Mouse (Mus musculus) cerebellum, adult 11 months (tissue): ENCODE measurements around the gene Prrt2.

Experiments used
- DNase-seq: peaks from one replicate; pipeline ENCODE4 v3.0.0; 2022

The Prrt2 gene

GRCm38 (mm10) chr7:127019306-127019960 lies 1.6 kb downstream of the Prrt2 start:
- DNase-seq, result peak; percentile 41

DNA sequence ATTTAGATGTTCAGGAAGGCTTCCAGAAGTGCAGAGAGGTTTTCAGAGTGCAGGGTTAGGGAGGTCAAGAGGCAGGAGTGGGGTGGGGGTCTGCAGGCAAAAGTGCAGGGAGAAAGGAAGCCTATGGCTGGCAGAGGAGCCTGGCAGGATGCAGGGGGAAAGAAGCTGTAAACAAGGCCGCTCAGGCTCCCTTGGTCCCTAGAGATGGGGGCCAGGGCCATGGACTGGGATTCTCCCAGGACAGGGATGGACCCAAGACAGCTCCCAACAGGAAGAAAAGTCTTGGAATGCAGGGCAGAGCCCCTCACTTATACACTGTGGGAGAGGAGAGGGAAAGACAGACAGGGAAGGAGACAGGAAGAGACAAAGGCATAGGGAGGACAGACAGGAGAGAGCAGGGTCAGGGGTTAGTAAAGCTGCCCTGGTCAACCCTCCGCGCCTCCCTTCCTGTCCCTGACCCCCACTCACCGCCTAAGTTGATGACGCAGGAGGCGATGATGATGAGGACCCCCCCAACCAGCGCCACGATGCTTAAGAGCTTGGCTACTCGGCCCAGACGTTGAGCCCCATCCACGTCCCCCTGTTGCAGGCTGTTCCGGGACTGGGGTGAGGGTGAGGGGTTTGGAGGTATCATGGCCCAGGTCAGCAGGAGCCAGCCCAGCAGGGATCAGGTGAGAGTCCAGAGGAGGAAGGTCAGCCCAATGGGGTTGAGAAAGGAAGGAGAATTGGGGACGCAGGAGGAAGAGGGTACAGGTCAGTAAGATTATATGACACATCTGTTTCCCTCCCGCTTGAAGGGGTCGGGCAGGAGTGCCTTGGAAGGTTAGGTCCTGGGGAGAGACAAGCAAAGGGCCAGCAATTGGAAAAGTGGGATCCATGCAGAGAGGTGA lies 2.4 kb downstream of the Prrt2 start:
- peak; percentile 45 for DNase-seq

DNA sequence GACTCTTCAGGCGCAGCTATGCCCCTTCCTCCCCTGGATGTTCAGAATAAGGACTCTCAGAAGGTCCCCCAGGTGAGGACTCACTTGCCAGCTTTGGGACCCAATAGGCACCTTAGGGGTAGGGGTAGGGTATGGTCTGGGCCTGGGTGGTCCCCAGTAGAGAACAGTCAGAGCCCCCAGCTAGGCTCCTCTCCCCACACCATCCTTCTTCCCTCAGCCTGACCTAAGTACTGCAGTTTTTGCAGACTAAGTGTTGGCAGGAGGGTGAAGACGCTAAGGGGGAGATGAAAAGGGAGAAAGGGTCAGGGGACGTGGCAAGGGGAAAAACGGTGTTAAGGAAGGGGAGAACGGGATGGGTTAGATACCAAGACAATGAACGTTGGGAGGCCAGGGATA lies 3.1 kb downstream of the Prrt2 start:
- DNase-seq, result no peak

- DNase-seq, result peak; percentile 97
Measured at GRCm38 (mm10) chr7:127016971-127017949, 3.8 kb downstream of the Prrt2 start, which contains the start of gene Pagr1a. TSS of gene Pagr1a (minus strand) at chr7:127017352.

DNA sequence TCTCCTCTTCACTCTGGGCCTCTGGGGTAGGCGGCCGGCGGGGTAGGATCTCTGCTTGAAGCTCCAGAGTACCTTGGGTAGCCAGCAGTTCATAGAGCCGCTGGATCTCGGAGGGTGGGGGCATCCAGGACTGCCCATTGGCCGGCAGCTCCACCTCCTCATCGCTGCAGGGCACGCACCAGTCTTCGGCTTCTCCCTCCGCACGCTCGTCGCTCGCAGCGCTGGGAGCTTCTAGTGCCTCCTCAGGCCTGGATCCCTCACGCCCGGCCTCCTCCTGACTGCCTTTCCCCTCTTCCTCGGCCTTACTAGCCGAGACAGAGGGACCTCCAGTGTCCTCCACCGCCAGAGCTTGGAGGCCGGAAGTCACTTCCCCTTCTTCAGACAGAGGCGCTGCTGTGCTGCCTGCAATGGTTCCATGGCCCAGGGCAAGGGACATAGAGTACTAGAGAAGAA lies 4.5 kb downstream of the Prrt2 start:
- no peak for DNase-seq

DNA sequence TGATC lies 4.7 kb downstream of the Prrt2 start, which contains the start of gene Pagr1b:
Pagr1b (minus strand) TSS at position 4 of the 5 bp plus-strand sequence.
- no peak for DNase-seq

GRCm38 (mm10) chr7:127016081-127016480 lies 4.9 kb downstream of the Prrt2 start:
- peak; percentile 69 for DNase-seq

DNA sequence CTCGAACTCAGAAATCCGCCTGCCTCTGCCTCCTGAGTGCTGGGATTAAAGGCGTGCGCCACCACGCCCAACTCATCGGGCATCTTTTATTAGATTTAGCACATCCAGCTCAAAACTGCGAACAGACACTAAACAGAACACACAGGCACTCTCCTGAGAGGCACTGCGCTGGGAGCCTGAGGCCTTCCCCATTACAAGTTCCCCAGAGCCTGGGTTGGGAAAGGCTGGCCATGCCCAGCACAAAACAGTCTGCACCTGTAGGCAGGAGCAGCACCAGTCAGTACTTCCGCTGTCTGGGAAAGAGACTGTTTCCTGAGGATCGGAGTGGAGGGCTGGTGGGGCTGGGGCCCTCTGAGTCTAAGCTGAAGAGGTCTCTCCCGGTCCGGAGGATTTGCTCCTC lies 6.0 kb downstream of the Prrt2 start:
- no peak for DNase-seq

DNA sequence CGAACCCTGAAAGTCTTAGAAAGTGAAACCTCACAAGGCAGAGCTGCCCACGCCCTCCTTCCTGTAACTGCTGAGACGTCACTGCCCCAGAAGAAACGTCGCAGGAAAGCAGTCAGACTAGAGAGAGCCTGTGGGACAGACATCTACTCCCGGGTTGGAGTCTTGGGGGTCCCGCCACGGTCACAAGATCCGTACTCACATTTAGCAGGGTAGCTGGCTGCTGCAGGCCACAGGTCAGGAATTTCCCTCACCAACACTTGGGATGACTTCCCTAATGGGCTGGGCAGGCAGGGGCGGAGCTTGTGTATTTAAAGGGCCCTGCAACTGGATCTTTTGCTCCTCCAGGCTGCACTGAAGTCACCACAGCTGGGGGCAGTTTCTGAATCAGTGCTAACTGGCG lies 6.7 kb downstream of the Prrt2 start, which contains the start of gene Mvp:
Mvp (minus strand) TSS at position 302 of the 400 bp plus-strand sequence.
- peak; percentile 63 for DNase-seq

DNA sequence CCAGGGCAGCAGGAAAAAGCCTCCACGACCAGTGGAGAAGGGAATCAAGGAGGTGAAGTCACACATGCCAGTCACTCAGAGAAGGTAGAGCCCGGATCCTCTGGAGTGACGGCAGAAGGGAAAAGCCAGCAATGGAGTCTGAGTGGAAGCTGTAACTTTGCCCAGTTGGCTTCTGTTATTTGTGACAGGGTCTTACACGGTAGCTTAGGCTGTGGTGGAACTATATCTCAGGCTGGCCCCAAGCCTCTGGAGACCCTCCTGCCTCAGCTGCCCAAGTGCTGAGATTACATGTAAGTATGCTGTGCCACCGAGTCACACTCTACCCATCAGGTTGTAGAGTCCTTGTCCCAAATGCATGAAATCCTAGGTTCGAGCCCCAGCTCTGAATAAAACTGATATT lies 7.6 kb downstream of the Prrt2 start:
- DNase-seq, result no peak

GRCm38 (mm10) chr7:127012845-127013244 lies 8.2 kb downstream of the Prrt2 start:
- no peak for DNase-seq

DNA sequence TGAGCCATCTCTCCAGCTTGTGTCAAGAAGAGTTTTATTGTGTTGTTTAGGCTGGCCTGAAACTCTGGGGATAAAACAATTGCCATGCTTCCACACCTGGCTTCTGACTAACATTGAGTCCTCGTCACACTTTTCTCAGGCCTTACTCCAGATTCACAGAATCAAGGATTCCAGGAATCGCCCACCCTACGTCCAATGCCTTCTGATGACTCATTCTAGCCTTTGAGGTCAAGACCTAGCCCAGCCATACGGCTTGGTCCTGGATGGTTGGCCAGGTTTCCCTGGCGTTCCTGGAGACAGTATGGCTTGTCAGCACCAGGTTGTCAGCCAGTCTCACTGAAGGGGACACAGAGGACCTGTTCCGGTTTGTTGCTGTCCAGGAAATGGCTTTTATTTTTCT lies 8.6 kb downstream of the Prrt2 start:
- DNase-seq, result no peak

- no peak for DNase-seq
Measured at GRCm38 (mm10) chr7:127011717-127012116, 9.3 kb downstream of the Prrt2 start.

DNA sequence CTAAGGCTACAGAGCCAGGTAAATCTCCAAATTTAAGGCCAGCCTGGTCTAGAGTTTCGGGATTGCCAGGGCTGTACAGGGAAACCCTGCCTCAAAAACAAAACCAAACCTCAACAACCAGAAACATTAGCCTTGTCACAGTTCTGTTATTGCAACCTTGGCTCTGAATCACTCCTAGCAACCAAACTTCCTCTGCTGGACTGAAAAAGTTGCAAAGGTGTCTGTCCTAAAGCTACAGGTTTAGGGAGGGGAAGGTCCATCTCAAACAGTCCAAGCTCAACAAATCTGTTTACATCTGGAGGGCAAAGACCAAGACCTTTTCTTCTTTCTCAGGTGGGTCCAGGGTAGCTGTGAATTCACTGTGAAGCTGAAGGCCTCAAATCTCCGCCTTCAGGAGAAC lies 10.0 kb downstream of the Prrt2 start:
- no peak for DNase-seq

- peak; percentile 63 for DNase-seq
Measured at GRCm38 (mm10) chr7:127009307-127010085, 11.5 kb downstream of the Prrt2 start.

DNA sequence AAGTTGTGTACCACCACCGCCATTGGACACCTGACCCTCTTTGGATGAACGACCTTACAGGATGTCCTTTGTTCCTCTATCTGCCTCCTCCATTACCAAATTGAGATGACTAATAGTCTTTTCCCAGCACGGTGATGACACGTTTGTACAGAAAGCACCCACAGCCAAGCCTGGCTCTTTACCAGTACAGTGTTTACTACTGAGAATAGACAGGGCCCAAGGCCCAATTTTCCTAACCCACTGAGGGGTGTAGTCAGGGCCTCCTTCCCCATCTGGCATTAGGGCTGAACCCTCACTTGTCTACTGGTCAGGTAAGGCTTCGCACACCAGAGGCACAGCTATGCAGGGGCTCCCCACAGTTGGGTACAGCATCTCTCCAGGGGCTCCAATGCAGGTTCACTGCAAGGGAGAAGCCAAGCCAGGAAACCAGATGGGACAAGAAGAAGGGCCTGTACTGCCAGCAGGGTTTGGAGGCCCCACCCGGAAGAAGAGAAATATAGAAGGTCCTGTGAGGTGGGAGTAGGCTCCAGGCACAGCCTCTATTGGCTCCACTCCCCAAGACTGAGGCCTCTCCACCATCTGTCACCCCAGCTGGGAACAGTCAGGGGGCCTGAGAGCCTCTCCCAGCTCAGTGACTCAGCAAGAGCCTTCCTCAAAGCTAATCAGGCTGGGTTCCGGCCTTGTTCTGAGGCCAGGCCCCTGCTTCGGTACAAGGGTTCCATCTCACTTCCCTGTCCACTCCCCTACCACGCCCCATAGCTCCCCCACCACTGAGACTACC lies 12.6 kb downstream of the Prrt2 start:
- peak; percentile 97 for DNase-seq

GRCm38 (mm10) chr7:127007313-127008024 lies 13.5 kb downstream of the Prrt2 start:
- no peak for DNase-seq

- DNase-seq, result no peak
Measured at GRCm38 (mm10) chr7:127004122-127004875, 16.7 kb downstream of the Prrt2 start.

DNA sequence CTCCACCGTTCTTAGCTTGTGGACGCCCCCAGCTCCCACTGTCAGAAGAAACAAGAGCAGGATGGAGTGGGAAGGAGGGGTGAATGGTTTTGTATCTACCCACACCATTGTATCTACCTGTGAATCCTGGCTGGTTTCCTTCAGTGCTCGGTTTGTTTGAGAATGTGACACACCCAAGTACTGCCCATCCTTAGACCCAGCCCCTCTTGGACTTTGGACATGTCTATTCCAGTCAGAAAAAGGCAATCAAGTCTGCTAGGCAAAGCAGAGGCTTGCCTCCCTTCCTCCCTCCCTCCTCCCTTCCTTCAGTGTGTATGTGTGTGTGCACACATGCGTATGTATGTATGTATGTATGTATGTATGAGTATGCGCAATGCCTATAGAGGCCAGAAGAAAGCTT lies 17.4 kb downstream of the Prrt2 start:
- DNase-seq, result no peak

GRCm38 (mm10) chr7:126999568-126999967 lies 21.4 kb downstream of the Prrt2 start:
- DNase-seq, result no peak
